Mouse (Mus musculus): ENCODE measurements around the gene Nfil3.

Gene Nfil3

DNA sequence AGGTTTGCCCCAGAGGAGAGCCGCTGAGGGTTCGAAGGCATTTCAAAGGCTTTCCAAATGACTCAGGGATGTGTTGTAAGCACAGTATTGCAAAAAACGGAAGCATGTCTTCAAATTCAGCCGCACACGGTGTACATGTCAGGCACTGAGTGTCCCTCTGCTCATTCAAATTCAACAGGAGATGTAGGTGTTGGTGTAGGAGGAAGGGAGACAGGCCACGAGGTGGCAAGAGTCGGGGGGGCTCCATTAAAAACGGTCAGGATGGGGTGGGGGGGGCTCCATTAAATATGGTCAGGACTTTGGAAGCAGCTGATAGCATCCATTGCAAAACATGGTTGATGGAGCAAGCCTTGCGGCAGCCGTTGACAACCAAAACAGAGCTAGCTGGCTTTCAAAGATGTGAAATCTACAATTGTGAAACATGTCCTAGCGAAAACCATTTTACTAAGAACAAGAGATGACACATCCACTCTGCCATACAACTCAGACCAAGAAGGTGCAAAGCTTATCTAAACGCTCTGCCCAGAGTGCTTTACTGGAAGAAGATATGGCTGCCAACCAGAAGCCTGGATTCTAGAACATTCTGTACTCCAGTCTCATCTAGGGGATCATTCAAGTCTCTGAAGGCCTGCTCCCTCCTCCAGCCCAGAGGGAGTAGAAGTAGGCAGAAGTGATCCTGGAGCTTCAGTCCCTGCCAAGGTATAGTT lies 4.8 kb upstream of the Nfil3 start:
- in situ Hi-C loops (cut with MseI, MboI) = loop anchor here in 1 of 2 experiments (5.0 kb wide), 1 partner anchor 323 kb away; no protein-coding TSS in a partner anchor

DNA sequence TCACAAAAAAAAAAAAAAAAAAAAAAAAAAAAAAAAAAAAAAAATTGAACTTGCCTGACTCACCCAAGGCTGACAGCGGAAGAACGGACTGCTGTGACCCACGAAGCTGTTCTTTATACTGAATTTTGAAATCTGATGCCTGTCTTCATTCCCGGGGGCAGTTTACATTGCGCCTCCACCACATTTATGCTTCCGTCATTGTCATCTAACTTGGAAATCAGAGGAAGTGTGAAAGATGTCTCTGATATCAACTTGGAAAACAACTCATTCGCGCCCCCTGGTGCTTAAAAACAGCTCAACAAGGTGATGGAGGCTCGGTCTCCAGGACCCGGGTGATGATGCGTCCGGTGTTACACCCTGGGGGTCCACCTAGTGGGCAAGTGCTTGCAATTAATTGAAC lies 1.8 kb upstream of the Nfil3 start:
- in situ Hi-C loops (cut with MseI, MboI) = loop anchor here (5.0 kb wide), 2 partner anchors 270 to 325 kb away; no protein-coding TSS in a partner anchor

DNA sequence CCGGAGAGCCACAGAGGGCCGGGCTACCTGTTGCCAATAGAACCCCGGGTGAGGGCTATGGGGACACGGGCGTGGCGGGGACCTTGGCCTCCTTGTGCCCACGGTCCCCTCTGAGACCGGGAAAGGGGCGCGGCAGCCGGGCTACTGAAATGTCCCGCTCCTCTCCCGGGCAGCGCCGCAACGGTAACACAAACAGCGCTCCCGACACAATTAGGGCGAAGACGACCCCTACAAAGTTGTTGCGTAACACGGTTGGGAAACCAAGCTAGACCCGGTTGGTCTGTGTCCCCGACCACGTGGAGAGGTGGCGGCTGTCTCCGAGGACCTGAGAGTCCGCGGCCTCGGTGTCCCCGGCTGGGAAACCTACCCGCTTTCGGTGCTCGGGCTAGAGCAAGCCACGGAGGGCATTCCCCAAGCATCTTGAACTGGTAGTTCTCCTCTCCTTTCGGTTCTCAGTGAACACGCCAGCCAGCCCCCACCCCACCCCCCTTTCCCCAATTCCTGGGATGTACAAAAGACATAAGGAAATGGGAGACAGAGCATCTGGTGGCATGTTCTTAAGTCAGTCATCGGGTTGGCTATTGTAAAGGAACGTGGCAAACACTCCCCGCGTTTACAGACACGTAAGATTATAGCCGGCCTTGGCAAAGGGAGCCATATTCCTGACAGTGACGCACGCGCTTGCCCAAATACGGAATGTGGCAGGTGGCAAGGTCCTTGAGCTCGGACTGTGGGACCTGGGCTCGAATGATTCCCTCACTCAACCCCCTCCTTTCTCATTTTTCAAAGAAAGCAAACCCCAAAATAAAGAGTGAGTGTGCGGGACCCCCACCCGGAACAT lies 788 bp upstream of the Nfil3 start:
- in situ Hi-C loops (cut with MseI, MboI) = loop anchor here (5.0 kb wide), 2 partner anchors 269 to 324 kb away; no protein-coding TSS in a partner anchor

DNA sequence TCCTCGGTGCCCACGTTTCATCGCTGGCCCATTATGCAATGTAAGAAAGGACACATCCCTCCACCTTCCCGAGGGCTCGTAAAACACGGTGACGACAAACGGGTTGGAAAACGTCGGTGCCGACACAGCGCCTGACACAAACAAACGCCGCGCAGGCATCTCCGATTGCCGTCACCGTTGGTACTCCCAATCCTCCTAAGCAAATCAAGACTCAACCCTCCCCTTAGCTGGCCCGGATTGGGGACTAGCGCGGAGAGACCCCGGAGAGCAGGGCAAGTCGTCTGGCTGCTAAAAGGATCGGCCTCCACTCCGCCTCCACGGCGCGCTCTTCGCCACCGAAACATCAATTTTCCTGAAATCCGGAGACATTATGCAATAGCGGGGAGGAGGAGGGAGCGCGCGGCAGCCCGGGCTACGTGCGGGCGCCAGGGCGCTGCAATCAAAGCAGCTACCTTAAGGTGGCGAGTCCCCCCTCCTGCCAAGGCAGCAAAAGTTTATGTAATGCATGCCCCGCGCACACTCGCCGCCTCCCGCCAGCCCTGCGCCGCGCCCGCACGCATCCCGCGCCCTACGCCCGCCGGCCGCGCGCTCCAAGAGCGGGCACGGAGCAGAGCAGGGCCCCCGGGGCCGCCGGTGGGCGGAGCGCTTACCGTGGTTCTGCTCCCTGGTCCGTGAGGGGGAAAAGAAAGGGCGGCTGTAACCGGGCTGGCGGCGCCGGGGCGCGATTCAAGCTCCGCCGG lies 492 bp downstream of the Nfil3 start:
- in situ Hi-C loops (cut with MseI, MboI) = loop anchor here (5.0 kb wide), 2 partner anchors 268 to 323 kb away; no protein-coding TSS in a partner anchor

DNA sequence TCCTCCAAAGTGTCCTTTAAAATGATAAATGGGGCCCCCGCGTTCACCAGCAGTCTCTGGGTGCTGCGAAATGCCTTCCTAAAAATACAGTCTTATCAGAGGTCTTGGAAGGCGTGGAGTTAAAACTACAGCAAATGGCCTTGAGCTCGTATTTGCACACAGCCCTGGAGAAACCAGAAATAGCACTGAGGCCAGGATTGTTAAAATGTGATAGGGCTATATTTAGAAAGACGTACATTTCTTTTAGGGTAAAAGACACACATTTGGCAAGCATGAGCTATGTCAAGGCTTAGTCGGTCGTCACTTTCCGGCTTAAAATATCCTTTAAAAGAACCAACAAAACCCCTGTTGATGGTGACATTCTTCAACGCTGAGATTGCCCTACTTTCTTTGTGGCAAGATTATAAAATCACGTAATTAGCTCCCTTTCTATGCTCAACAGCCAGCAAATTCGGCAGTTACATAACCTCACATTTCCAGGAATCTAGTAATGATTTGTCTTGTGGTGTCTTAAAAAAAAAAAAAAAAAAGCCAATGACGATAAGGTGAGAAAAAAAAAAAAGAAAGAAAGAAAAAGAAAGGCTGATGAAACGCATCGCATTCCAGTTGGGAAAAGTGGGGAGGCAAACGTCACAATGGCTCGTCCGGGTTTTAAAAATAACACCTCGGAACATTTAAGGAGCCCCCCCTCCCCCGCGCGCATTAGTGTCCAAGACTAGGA lies 1.4 kb downstream of the Nfil3 start:
- in situ Hi-C loops (cut with MseI, MboI) = loop anchor here (5.0 kb wide), 2 partner anchors 267 to 322 kb away; no protein-coding TSS in a partner anchor

DNA sequence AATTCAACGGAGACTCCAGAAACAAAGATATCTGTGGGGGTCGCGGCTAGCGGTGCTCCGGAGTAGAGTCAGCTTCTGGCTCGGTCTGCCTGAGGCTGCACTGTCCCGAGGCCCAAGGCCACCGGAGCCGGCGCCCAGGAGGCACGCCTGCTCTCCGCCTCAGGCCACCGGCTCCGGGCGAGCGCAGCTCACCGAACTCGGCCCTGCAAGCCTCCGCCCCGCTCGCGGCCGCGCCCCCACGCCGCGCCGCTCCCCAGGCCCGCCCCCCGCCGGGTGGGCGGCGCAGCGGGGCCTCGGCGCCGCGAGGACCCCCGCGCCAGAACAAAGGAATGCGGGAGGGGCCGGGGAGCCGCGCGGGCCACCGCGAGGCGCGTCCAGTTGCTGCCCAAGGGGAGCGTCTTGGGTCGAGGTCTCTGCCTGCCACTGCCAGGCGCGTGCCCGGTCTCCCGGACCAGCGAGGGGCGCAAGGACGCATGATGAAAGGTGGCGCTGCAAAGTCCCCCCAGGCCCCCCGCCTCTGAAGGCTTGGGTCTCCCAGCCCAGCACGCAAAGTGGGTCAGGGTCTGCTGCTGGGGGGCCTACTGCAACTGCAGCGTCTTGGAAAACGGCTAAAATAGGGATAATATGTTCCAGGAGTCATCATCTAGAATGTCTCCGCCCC lies 2.4 kb downstream of the Nfil3 start:
- in situ Hi-C loops (cut with MseI, MboI) = no loop called here

DNA sequence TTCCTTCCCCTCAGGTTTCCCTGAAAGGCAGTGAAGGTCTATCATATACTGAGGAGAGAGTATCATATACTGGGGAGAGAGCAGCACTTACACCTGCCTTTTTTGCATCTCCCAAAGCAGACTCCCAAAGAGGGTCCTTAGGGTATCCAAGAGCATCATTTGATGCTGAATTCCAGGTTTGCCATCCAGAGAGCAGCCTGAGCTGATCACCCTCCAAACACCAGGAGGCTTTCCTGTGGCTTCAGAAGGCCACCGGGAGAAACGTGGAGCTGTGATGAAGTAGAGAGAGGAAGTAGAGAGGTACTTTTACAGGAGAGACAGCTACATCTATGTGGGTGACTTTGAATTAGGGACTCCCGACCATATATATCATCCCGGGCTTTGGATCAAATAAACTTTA lies 3.1 kb downstream of the Nfil3 start:
- in situ Hi-C loops (cut with MseI, MboI) = no loop called here

DNA sequence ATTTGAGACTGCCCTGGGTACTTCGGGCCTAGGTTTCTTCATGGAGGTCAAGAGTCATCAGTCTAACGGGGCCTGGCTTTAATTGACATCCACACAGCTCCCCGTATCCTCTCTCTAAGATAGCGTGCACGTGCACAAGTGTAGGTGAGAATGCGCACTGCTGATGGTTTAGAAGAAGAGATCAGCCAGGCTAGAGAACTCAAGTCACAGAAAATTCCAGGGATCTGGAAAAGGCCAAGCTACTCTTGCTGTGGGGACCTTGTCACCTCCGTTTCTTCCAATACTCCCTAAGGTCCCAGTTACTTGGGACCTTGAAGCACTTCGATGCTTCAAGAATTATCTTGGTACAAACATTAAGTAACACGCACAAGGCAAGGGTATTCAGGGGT lies 3.7 kb downstream of the Nfil3 start:
- in situ Hi-C loops (cut with MseI, MboI) = no loop called here

DNA sequence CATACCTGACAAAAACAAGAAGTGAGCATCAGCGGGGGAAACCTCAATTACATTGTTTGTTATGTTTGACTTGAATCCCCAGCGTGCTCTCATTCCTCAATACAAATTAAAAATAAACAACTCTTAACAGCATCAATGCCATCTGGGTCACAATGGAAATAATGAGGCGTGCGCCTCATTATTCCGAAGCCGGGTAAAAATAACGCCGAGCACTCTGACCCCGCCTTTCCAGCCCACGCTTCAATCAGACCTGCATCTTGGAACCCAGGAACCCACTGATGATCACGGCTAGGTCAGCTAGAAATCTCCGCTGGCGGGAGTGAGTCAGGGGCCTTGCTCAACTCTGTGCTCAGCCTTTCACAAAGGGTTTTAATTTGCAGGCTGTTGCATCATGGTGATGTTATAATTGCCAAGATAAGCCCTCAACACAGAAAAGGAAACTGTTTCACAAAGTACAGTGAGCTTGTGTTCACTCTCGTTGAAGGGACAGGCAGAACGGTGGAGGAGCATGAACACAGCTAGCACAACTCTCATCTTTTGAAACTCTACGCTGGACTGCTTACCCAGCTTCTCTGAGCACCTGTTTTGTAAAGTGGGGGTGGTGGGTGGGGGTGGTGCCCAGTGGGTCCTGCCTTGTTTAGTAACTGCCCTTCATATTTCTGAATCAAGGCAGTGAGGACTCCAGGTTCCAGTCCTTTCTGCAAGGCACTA lies 4.2 kb downstream of the Nfil3 start:
- in situ Hi-C loops (cut with MseI, MboI) = no loop called here

DNA sequence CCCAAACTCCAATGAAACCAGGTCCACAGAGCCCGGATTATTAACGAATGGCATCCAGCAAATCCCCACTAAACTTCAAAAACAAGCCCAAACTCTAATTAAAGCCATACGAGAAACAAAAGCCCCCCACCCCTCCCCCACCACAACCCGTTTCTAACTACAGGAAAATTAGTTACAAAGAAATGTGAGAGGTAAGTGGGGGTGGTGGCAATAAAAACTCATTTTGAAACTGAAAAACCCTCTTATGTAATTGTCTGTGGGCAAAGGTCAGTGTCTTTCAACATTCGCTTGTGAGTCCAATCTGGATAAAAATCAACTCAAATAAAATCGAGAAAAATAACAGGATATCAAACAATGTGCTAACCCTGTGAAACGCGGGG lies 4.8 kb downstream of the Nfil3 start:
- in situ Hi-C loops (cut with MseI, MboI) = no loop called here

DNA sequence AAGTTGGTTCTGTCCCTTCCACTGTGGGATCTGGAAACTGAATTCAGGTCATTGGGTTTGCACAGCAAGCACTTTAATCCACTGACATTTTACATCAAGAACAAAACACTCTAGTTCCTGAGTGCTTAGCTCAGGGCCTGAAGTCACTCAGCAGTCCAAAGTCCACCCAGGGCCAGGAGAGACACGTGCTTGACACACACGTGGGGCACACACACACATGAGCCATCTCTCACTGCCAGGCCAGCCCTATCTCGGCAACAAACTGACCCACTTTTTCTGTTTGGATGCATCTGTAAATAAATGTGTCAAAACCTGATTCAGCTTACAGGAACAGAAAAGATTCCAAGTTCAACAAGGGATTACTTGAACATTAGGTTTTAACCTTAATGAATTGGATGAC lies 6.2 kb downstream of the Nfil3 start:
- in situ Hi-C loops (cut with MseI, MboI) = no loop called here

DNA sequence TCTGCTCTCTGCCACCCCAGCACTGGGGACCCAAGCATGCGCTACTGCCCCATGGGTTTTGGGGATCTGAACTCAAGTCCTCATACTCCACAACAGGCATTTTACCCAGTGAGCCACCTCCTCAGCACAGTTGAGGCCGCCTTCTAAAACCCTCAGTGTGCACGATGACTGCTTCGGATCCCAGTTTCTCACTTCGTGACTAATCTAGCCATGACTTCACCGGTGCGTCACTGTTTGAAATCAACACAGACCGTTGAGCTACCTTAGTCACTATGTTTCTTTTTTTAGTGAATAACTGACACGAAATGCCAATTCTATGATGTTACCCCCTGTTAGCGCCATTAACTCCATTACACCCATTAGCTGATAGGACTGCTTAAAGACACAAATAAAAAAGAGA lies 7.4 kb downstream of the Nfil3 start:
- in situ Hi-C loops (cut with MseI, MboI) = no loop called here

DNA sequence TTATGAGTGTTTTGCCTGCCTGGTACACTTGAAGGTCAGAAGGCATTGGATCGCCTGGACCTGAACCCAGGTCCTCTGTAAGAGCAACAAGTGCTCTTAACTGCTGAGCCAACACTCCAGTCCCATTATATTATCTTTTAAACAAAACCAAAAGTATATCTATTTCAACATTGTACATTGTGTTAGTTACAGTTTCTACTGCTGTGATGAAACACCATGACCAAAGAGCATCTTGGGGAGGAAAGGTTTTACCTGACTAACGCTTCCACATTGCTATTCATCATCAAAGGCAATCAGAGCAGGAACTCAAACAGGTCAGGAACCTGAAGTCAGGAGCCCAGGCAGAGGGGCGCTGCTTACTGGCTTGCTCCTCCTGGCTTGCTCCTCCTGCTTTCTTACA lies 8.2 kb downstream of the Nfil3 start:
- in situ Hi-C loops (cut with MseI, MboI) = no loop called here

DNA sequence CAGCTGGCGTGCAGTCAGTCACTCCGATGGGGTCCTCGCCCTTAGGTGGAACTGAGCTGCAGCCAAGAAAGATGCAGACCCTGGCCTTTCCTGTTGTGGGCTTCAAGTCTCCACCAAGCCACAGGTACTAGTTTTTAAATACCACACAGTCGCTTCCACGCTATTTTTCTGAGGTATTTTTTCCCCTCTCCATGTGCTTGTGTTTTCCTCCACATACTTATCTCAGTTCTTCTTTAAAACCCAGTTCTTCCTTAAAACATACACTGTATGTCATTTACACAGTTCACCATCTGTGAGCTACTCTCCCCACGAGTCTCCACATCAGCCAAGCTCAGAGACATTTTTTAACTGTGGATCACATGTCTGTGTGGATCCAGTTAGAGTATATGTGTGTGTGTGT lies 10.0 kb downstream of the Nfil3 start:
- in situ Hi-C loops (cut with MseI, MboI) = no loop called here

DNA sequence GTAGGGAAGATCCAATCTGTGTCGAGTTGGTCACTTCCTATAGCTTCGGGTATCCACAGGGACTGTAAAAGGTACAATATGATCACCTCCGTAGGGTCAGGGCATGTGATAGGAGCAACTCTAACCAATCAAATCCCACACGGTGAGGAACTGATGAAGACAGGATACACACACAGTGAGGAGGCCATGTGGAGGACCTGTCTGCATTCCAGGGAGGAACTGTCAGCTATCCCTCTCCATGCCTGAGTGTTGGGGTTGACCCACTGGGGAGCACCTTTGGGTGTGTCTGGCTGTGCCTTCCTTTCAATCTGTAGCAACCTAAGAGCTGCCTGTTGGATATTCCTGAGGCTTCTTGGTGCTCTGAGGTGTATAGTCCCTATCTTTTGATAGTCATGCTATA lies 18.0 kb downstream of the Nfil3 start:
- in situ Hi-C loops (cut with MseI, MboI) = no loop called here

DNA sequence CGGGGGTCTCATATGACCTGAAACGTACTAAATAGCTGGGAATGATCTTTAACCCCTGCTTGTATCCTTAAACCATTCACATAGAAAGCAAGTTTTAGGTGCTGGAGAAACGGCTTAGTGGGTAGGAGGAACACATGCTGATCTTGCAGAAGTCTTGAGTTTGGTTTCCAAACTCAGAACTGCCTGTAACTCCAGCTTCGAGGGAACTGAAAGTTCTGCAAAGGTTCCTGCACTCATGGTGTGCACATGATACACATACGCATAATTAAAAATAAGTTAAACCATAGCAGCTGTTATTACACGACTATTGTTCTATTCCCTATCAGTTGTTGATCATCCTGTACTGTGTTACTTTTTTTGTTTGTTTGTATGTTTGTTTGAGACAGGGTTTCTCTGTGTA lies 18.5 kb downstream of the Nfil3 start:
- in situ Hi-C loops (cut with MseI, MboI) = no loop called here

DNA sequence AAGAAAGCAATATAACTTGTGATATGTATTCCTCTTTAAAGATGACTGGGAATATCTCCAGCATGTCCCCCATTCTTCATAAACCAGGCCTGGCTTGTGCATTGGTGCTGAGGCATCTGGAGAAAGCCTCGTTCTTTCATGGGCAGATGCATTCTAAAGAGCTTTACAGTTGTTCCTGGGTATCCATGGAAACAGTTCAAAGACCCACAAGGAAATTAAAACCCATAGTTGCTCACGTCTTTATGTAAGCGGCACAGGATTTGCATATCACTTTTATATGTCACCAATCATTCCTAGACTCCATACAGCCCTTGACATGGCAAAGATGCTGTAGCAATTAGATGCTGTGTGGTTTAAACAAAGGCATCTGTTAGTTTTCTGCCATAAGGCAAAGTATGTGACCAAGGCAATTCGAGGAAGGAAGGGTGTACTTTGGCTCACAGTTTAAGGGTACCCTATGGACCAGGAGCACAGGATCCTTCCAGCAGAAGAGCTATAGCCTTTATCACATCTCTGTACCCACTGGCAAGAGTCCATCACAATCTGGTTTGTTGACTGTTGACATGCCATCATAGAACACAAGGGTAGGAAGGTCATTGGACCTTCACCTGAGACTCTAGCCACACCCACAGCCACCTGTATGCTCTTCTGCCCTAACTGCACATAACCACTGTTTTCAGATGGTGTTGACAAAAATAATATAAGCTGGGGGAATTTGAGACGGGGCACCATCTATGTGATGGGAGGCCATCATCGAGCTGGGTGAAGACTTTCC lies 26.9 kb downstream of the Nfil3 start:
- in situ Hi-C loops (cut with MseI, MboI) = no loop called here

DNA sequence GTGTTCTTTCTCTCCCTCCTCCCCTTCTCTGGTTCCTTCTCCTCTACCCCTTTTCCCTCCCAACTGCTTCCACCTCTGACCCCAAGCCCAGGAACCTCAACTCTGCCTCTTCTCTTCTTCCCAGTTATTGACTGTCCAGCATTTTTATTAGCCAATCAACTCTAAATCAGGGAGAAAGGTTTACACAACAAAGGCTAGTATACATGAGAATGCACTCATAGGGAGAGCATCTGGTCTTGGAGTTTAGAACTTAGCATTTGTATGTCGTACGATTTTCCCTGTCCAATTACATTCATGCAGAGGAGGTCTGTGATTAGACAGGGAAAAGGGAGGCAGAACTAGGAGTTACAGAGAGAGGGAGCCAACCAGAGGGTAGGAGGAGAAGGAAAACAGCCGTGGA lies 31.7 kb downstream of the Nfil3 start:
- in situ Hi-C loops (cut with MseI, MboI) = no loop called here

DNA sequence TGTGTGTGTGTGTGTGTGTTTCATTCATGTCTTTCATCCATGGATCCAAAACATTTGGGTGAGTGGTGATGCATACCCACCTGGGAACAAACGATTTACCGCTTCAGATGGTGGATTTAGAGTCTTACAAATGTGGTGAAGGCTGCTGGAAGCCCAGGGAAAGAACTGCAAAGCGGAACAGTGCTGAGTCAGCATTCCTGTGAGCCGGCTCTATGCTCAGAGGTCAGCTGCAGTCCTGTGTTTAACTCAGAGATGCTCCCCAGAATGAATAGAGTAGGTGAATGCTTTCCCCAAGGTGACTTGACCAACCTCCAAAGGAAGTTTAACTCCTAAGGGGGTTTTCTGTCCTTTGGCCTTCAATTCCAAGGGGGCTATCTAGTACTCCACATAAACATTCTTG lies 33.3 kb downstream of the Nfil3 start:
- in situ Hi-C loops (cut with MseI, MboI) = no loop called here

DNA sequence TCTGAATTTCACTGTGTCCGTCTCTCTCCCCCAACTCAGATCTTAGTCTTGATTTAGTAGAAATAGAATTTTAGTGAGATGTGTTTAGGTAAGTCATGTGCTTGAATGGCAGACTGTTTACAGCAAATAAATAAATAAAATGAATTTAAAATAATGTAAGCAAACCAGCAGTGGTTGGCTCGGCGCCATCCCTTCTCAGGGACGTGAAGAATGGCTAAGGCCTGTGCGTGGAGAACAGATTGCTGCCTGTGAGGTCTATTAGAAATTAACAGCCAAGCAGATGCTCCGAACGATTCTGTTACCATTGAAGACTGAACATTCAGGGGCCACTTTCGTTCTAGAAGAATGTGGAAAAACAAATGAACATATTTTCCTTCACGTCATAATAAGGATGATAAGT lies 35.1 kb downstream of the Nfil3 start:
- in situ Hi-C loops (cut with MseI, MboI) = no loop called here
